Comparison of ENCODE assay signal across 11 mouse cellular contexts in genomic region chr10:68842023-68842735, GRCm38 (mm10).
DNase-seq lines count a peak whose midpoint lies in the region; ATAC-seq lines count a peak whose summit lies in the region.
"Had no signal": no experiment of that assay in that cellular context is flagged by ENCODE, and none has a peak within 500 bp of the region (broad histone marks: within the 10 kb centered on the region; RNA-seq: fewer than 3 reads in every experiment).

No protein-coding gene starts in this region.

- H3K9me3 ChIP-seq in liver, embryonic 11.5 days (ENCODE audit: control insufficient read depth, low read length) = no peaks in the 10 kb centered on the region
- H3K9me3 ChIP-seq in heart, embryonic 16.5 days (replicated peaks; ENCODE audit: control insufficient read depth, low read length) = 0 out of 2 replicates have a peak, but pooled peaks cover 2% of the 10 kb centered on the region
- no peaks in the 10 kb centered on the region for H3K9me3 ChIP-seq in liver, embryonic 15.5 days (replicated peaks)
- no peaks in the 10 kb centered on the region for H3K9me3 ChIP-seq in stomach, embryonic 15.5 days

- no peak overlapping the region for H3K27ac ChIP-seq in liver, embryonic 11.5 days (ENCODE audit: low read depth, low read length)
- peak overlapping the region; percentile 84 for H3K27ac ChIP-seq in heart, embryonic 16.5 days (ENCODE audit: low read length)
- H3K27ac ChIP-seq in liver, embryonic 15.5 days (replicated peaks) = peak overlapping the region; percentile 19; the same call in 1 of the 2 replicates
- no peak overlapping the region for H3K27ac ChIP-seq in stomach, embryonic 15.5 days

- no peaks in the 10 kb centered on the region for H3K4me1 ChIP-seq in liver, embryonic 11.5 days (replicated peaks; ENCODE audit: control insufficient read depth, insufficient read depth, low read length)
- H3K4me1 ChIP-seq in heart, embryonic 16.5 days (ENCODE audit: control insufficient read depth, insufficient read depth, low read length) = peaks cover 3% of the 10 kb centered on the region
- H3K4me1 ChIP-seq in liver, embryonic 15.5 days (replicated peaks) = no peaks in the 10 kb centered on the region
- no peaks in the 10 kb centered on the region for H3K4me1 ChIP-seq in stomach, embryonic 15.5 days

- H3K4me3 ChIP-seq in liver, embryonic 11.5 days (ENCODE audit: low read depth, low read length) = no peak overlapping the region
- H3K4me3 ChIP-seq in heart, embryonic 16.5 days (ENCODE audit: low read length) = peak overlapping the region; percentile 33
- H3K4me3 ChIP-seq in liver, embryonic 15.5 days (replicated peaks) = no peak overlapping the region
- no peak overlapping the region for H3K4me3 ChIP-seq in stomach, embryonic 15.5 days (replicated peaks)

- no peak for ATAC-seq in liver, embryonic 11.5 days (replicated peaks; ENCODE audit: low FRiP score)
- ATAC-seq in heart, embryonic 16.5 days (replicated peaks; ENCODE audit: extremely low read depth, insufficient read depth, low FRiP score) = peak; percentile 49; the same call in 1 of the 2 replicates
- ATAC-seq in liver, embryonic 15.5 days (ENCODE audit: insufficient read depth) = no peak
- no peak for ATAC-seq in stomach, embryonic 15.5 days (ENCODE audit: insufficient read depth, low FRiP score, low read depth)
- no peak for ATAC-seq in CD4-positive, CD25-positive, alpha-beta regulatory T cell, adult 4 months

- H3K9ac ChIP-seq in liver, embryonic 11.5 days (ENCODE audit: low read depth, low read length) = no peak overlapping the region
- H3K9ac ChIP-seq in heart, embryonic 16.5 days (ENCODE audit: low read length) = no peak overlapping the region; the same call in 1 of the 2 replicates
- no peak overlapping the region for H3K9ac ChIP-seq in liver, embryonic 15.5 days
- H3K9ac ChIP-seq in stomach, embryonic 15.5 days = no peak overlapping the region

- H3K4me2 ChIP-seq in liver, embryonic 11.5 days = no peak overlapping the region
- H3K4me2 ChIP-seq in heart, embryonic 16.5 days (ENCODE audit: low read depth, low read length) = peak overlapping the region; percentile 58
- peak overlapping the region; percentile 6; the same call in 1 of the 2 replicates for H3K4me2 ChIP-seq in liver, embryonic 15.5 days
- peak overlapping the region; percentile 20 for H3K4me2 ChIP-seq in stomach, embryonic 15.5 days

- H3K27me3 ChIP-seq in liver, embryonic 11.5 days (replicated peaks; ENCODE audit: control insufficient read depth, insufficient read depth, low read length) = no peaks in the 10 kb centered on the region
- H3K27me3 ChIP-seq in heart, embryonic 16.5 days (ENCODE audit: control insufficient read depth, insufficient read depth, low read length) = no peaks in the 10 kb centered on the region
- no peaks in the 10 kb centered on the region for H3K27me3 ChIP-seq in liver, embryonic 15.5 days
- H3K27me3 ChIP-seq in stomach, embryonic 15.5 days (replicated peaks) = no peaks in the 10 kb centered on the region

- H3K36me3 ChIP-seq in liver, embryonic 11.5 days (ENCODE audit: control insufficient read depth, insufficient read depth, low read length) = no peaks in the 10 kb centered on the region
- no peaks in the 10 kb centered on the region for H3K36me3 ChIP-seq in heart, embryonic 16.5 days (ENCODE audit: control insufficient read depth, insufficient read depth)
- no peaks in the 10 kb centered on the region for H3K36me3 ChIP-seq in liver, embryonic 15.5 days (replicated peaks)
- no peaks in the 10 kb centered on the region for H3K36me3 ChIP-seq in stomach, embryonic 15.5 days

- WGBS in liver, embryonic 11.5 days = 46% methylated on average over 13 of the region's 13 CpGs
- WGBS in heart, embryonic 16.5 days = 22% methylated on average over 13 of the region's 13 CpGs
- 16% methylated on average over 13 of the region's 13 CpGs for whole genome bisulfite sequencing in liver, embryonic 15.5 days (ENCODE audit: insufficient replicate concordance)
- 39% methylated on average over 13 of the region's 13 CpGs for WGBS in stomach, embryonic 15.5 days

- DNase-seq in liver = peak; percentile 5
- DNase-seq in liver, embryonic 11.5 days (ENCODE audit: low spot score) = no peak
- DNase-seq in embryo, embryonic 11 days = no peak
- DNase-seq in spleen, postnatal 10 days (ENCODE audit: low spot score in 2 of 2) = no peak
- DNase-seq: cerebellum, adult 8-10 months; gastrocnemius, postnatal 14 days; right cerebral cortex, adult 18-20 months had no signal

Comparison
In these comparisons a context has a peak if more than half of its experiments do, and no peak if none do; other contexts are left out.
1. H3K27ac ChIP-seq: peak in heart, embryonic 16.5 days (single experiment) and liver, embryonic 15.5 days (single experiment); none in liver, embryonic 11.5 days (single experiment) and stomach, embryonic 15.5 days (single experiment).